Mouse (Mus musculus): ENCODE results near the gene Stx3. TPM values are rescaled to one million over a fixed set of nuclear protein-coding genes. Genes with fewer than 3 reads are reported as not detected.

Stx3 gene
- polyA plus RNA-seq (2016; fragmentation: Nextera tagmentation; extraction: Ambion mirVana) = 5.1 and 5.8 TPM in 2 replicates

GRCm38 (mm10) chr19:11819143-11819700 is at the start of gene Stx3:
TSS of gene Stx3 (minus strand) at chr19:11819403.
- Histone ChIP-seq H3K27ac (no peak within 1 kb of the TSS), H3K4me3 (replicated peaks) (peak within 1 kb of the TSS; percentile 67), H3K9ac (replicated peaks) (peak within 1 kb of the TSS; percentile 71), H3K4me1 (replicated peaks) (peaks cover 12% of the 10 kb centered on the region), H3K9me3 (no peaks in the 10 kb centered on the region), H3K4me2 (peak within 1 kb of the TSS; percentile 96), H3K36me3 (no peaks in the 10 kb centered on the region), H3K27me3 (peaks cover 55% of the 10 kb centered on the region)
- WGBS = under 1% methylated on average over 20 of the region's 20 CpGs
- ATAC-seq (ENCODE audit: insufficient number of reproducible peaks, insufficient read depth, low FRiP score, low TSS enrichment, low read depth) = no peak

- ATAC-seq (ENCODE audit: insufficient number of reproducible peaks, insufficient read depth, low FRiP score, low TSS enrichment, low read depth) = no peak
- Histone ChIP-seq H3K4me3 (replicated peaks) (no peak overlapping the region), H3K27me3 (no peaks in the 10 kb centered on the region), H3K4me1 (replicated peaks) (no peaks in the 10 kb centered on the region), H3K36me3 (no peaks in the 10 kb centered on the region), H3K4me2 (no peak overlapping the region), H3K27ac (no peak overlapping the region), H3K9me3 (0 out of 2 replicates have a peak, but pooled peaks cover 5% of the 10 kb centered on the region), H3K9ac (replicated peaks) (no peak overlapping the region)
- 73% methylated on average over 2 of the region's 2 CpGs for WGBS
Measured at GRCm38 (mm10) chr19:11867837-11868236, 48.6 kb upstream of the Stx3 start.

GRCm38 (mm10) chr19:11860966-11861365 is 41.8 kb upstream of the Stx3 start, which contains the start of gene Olfr1418:
TSS of gene Olfr1418 (minus strand) at chr19:11861066.
- Histone ChIP-seq H3K9me3 (no peaks in the 10 kb centered on the region), H3K4me1 (replicated peaks) (no peaks in the 10 kb centered on the region), H3K36me3 (no peaks in the 10 kb centered on the region), H3K27me3 (no peaks in the 10 kb centered on the region), H3K9ac (replicated peaks) (no peak within 1 kb of the TSS), H3K4me3 (replicated peaks) (no peak within 1 kb of the TSS), H3K27ac (no peak within 1 kb of the TSS), H3K4me2 (no peak within 1 kb of the TSS)
- ATAC-seq (ENCODE audit: insufficient number of reproducible peaks, insufficient read depth, low FRiP score, low TSS enrichment, low read depth) = no peak
- WGBS = 94% methylated on average over 1 of the region's 1 CpGs

- Histone ChIP-seq H3K4me2 (no peak overlapping the region), H3K27me3 (no peaks in the 10 kb centered on the region), H3K4me1 (replicated peaks) (no peaks in the 10 kb centered on the region), H3K36me3 (no peaks in the 10 kb centered on the region), H3K9ac (replicated peaks) (no peak overlapping the region), H3K27ac (no peak overlapping the region), H3K9me3 (peaks cover 3% of the 10 kb centered on the region; the same call in 1 of the 2 replicates), H3K4me3 (replicated peaks) (no peak overlapping the region)
- ATAC-seq (ENCODE audit: insufficient number of reproducible peaks, insufficient read depth, low FRiP score, low TSS enrichment, low read depth) = no peak
- WGBS = 85% methylated on average over 6 of the region's 6 CpGs
Measured at GRCm38 (mm10) chr19:11856506-11856905, 37.3 kb upstream of the Stx3 start.

GRCm38 (mm10) chr19:11854821-11855220 is 35.6 kb upstream of the Stx3 start:
- Histone ChIP-seq H3K27me3 (no peaks in the 10 kb centered on the region), H3K9me3 (peaks cover 3% of the 10 kb centered on the region; the same call in 1 of the 2 replicates), H3K36me3 (no peaks in the 10 kb centered on the region), H3K4me2 (no peak overlapping the region), H3K9ac (replicated peaks) (no peak overlapping the region), H3K4me1 (replicated peaks) (no peaks in the 10 kb centered on the region), H3K27ac (no peak overlapping the region), H3K4me3 (replicated peaks) (no peak overlapping the region)
- 82% methylated on average over 2 of the region's 2 CpGs for WGBS
- ATAC-seq (ENCODE audit: insufficient number of reproducible peaks, insufficient read depth, low FRiP score, low TSS enrichment, low read depth) = no peak

GRCm38 (mm10) chr19:11852652-11853051 is 33.4 kb upstream of the Stx3 start:
- Histone ChIP-seq H3K9me3 (peaks cover 3% of the 10 kb centered on the region; the same call in 1 of the 2 replicates), H3K4me3 (replicated peaks) (no peak overlapping the region), H3K9ac (replicated peaks) (no peak overlapping the region), H3K27me3 (no peaks in the 10 kb centered on the region), H3K4me1 (replicated peaks) (no peaks in the 10 kb centered on the region), H3K27ac (no peak overlapping the region), H3K4me2 (no peak overlapping the region), H3K36me3 (no peaks in the 10 kb centered on the region)
- no peak for ATAC-seq (ENCODE audit: insufficient number of reproducible peaks, insufficient read depth, low FRiP score, low TSS enrichment, low read depth)
- 56% methylated on average over 4 of the region's 4 CpGs for WGBS

- H3K9me3 ChIP-seq = no peaks in the 10 kb centered on the region
- no peak overlapping the region for H3K9ac ChIP-seq (replicated peaks)
- H3K4me2 ChIP-seq = no peak overlapping the region
- H3K27me3 ChIP-seq = no peaks in the 10 kb centered on the region
- 90% methylated on average over 4 of the region's 4 CpGs for WGBS
- no peak for ATAC-seq (ENCODE audit: insufficient number of reproducible peaks, insufficient read depth, low FRiP score, low TSS enrichment, low read depth)
- H3K4me1 ChIP-seq (replicated peaks) = no peaks in the 10 kb centered on the region
- H3K4me3 ChIP-seq (replicated peaks) = no peak overlapping the region
- H3K27ac ChIP-seq = no peak overlapping the region
- no peaks in the 10 kb centered on the region for H3K36me3 ChIP-seq
Measured at GRCm38 (mm10) chr19:11846333-11846732, 27.1 kb upstream of the Stx3 start.

- ATAC-seq (ENCODE audit: insufficient number of reproducible peaks, insufficient read depth, low FRiP score, low TSS enrichment, low read depth) = no peak
- H3K4me1 ChIP-seq (replicated peaks) = no peaks in the 10 kb centered on the region
- no peak within 1 kb of the TSS for H3K4me2 ChIP-seq
- no peak within 1 kb of the TSS for H3K4me3 ChIP-seq (replicated peaks)
- 80% methylated on average over 4 of the region's 4 CpGs for WGBS
- H3K36me3 ChIP-seq = no peaks in the 10 kb centered on the region
- no peaks in the 10 kb centered on the region for H3K27me3 ChIP-seq
- no peak within 1 kb of the TSS for H3K27ac ChIP-seq
- H3K9me3 ChIP-seq = no peaks in the 10 kb centered on the region
- no peak within 1 kb of the TSS for H3K9ac ChIP-seq (replicated peaks)
Measured at GRCm38 (mm10) chr19:11839119-11839518, 19.9 kb upstream of the Stx3 start, which contains the start of gene Olfr1417. TSS of gene Olfr1417 (minus strand) at chr19:11839219.

- 24% methylated on average over 4 of the region's 4 CpGs for WGBS
- Histone ChIP-seq H3K27me3 (peaks cover 18% of the 10 kb centered on the region), H3K9me3 (no peaks in the 10 kb centered on the region), H3K27ac (no peak overlapping the region), H3K36me3 (no peaks in the 10 kb centered on the region), H3K4me2 (no peak overlapping the region), H3K4me1 (replicated peaks) (peaks cover 7% of the 10 kb centered on the region; the same call in 1 of the 2 replicates), H3K4me3 (replicated peaks) (no peak overlapping the region), H3K9ac (replicated peaks) (no peak overlapping the region)
- ATAC-seq (ENCODE audit: insufficient number of reproducible peaks, insufficient read depth, low FRiP score, low TSS enrichment, low read depth) = no peak
Measured at GRCm38 (mm10) chr19:11823346-11824065, 4.3 kb upstream of the Stx3 start.

- Histone ChIP-seq H3K27me3 (peaks cover 49% of the 10 kb centered on the region), H3K4me1 (replicated peaks) (peaks cover 12% of the 10 kb centered on the region), H3K9ac (replicated peaks) (no peak overlapping the region), H3K9me3 (no peaks in the 10 kb centered on the region), H3K4me3 (replicated peaks) (peak overlapping the region; percentile 67; the same call in 1 of the 2 replicates), H3K4me2 (peak overlapping the region; percentile 96), H3K27ac (no peak overlapping the region), H3K36me3 (no peaks in the 10 kb centered on the region)
- ATAC-seq (ENCODE audit: insufficient number of reproducible peaks, insufficient read depth, low FRiP score, low TSS enrichment, low read depth) = no peak
- 32% methylated on average over 6 of the region's 6 CpGs for WGBS
Measured at GRCm38 (mm10) chr19:11820211-11820610, 1.0 kb upstream of the Stx3 start.

GRCm38 (mm10) chr19:11819800-11820199 is 597 bp upstream of the Stx3 start:
- ATAC-seq (ENCODE audit: insufficient number of reproducible peaks, insufficient read depth, low FRiP score, low TSS enrichment, low read depth) = peak; percentile 70; the same call in 1 of the 2 replicates

More at GRCm38 (mm10) chr19:11819800-11820199, 597 bp upstream of the Stx3 start:
- peaks cover 53% of the 10 kb centered on the region for H3K27me3 ChIP-seq
- H3K4me3 ChIP-seq (replicated peaks) = peak overlapping the region; percentile 67
- H3K27ac ChIP-seq = no peak overlapping the region
- under 1% methylated on average over 15 of the region's 15 CpGs for WGBS
- H3K36me3 ChIP-seq = no peaks in the 10 kb centered on the region
- peak overlapping the region; percentile 96 for H3K4me2 ChIP-seq
- H3K4me1 ChIP-seq (replicated peaks) = peaks cover 12% of the 10 kb centered on the region
- H3K9ac ChIP-seq (replicated peaks) = no peak overlapping the region
- no peaks in the 10 kb centered on the region for H3K9me3 ChIP-seq
